Mouse (Mus musculus) kidney, postnatal 10 days (tissue): ENCODE measurements around the gene Txndc11.

Source experiments
- DNase-seq: peaks from one replicate; pipeline ENCODE4 v3.0.0; 2021; ENCODE audit warnings: mixed read lengths

The Txndc11 gene

GRCm38 (mm10) chr16:11064341-11064740 is 70.1 kb downstream of the Txndc11 start:
- no peak for DNase-seq

- DNase-seq = peak; percentile 94
Observed at GRCm38 (mm10) chr16:11062794-11063721, 71.4 kb downstream of the Txndc11 start.

DNA sequence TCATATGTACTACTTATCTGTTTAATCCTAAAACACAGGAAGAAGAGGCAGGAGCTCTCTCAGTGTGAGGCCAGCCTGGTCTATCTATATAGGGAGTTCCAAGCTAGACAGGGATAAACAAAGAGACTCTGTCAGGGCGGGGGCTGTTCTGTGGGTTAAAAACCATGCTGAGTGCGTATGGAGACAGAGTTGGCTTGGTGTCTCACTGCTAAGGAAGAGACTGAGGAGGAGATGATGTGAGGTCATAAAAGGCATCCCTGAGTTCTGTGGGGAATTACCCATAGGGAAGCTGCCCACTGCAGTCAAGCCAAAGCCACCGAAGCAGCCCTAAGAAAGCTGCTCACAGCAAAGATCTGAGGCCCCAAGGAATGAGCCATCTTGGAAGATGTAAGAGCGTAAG is 73.8 kb downstream of the Txndc11 start, which contains the start of gene Snn:
Gene Snn (plus strand): TSS at position 301 of the 400 bp plus-strand sequence.
- DNase-seq = no peak

GRCm38 (mm10) chr16:11055916-11056315 is 78.5 kb downstream of the Txndc11 start:
- DNase-seq = no peak

GRCm38 (mm10) chr16:11054871-11055270 is 79.6 kb downstream of the Txndc11 start:
- DNase-seq = no peak

DNA sequence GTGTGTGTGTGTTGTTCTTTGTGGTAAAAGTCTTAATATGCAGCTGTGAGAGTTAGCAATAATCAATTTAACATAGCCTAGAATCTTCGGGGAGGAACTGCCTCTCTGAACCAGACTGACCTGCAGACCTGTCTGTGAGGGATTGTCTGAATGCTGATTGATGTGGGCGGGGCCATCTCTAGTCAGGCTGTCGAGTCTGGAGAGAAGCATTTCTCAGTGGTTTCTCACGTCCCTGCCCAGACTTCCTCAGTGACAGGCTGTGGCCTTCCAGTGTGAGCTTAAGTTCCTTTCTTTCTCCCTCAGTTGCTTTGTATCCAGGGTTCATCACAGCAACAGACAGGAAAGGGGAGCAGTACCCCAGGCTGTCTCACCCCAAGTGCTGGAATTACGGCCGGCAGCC is 80.0 kb downstream of the Txndc11 start:
- DNase-seq = no peak

- DNase-seq = no peak
Observed at GRCm38 (mm10) chr16:11051134-11051533, 83.3 kb downstream of the Txndc11 start.

- no peak for DNase-seq
Observed at GRCm38 (mm10) chr16:11050226-11050625, 84.2 kb downstream of the Txndc11 start.

- no peak for DNase-seq
Observed at GRCm38 (mm10) chr16:11047130-11047529, 87.3 kb downstream of the Txndc11 start.

GRCm38 (mm10) chr16:11046437-11046836 is 88.0 kb downstream of the Txndc11 start:
- DNase-seq = peak; percentile 44

GRCm38 (mm10) chr16:11043239-11043638 is 91.2 kb downstream of the Txndc11 start:
- DNase-seq = no peak

DNA sequence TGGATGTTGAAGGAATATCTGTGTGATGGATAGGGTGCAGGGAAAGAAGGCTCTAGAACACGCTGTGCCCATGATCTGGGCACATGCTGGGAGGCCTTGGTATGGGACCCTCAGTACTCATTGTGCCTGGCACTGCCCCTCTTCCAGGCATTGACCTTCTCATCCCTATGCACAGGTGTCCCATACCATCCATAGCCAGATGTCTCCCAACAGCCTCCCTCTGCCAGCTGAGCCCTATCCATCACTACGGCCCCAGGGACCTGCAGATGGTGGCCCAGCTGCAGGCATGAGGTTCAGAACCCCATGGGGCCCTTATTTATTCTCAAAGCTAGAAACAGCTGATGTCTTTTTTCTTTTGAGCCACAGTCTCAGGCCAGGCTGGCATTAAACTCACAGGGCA is 93.8 kb downstream of the Txndc11 start:
- DNase-seq = no peak

DNA sequence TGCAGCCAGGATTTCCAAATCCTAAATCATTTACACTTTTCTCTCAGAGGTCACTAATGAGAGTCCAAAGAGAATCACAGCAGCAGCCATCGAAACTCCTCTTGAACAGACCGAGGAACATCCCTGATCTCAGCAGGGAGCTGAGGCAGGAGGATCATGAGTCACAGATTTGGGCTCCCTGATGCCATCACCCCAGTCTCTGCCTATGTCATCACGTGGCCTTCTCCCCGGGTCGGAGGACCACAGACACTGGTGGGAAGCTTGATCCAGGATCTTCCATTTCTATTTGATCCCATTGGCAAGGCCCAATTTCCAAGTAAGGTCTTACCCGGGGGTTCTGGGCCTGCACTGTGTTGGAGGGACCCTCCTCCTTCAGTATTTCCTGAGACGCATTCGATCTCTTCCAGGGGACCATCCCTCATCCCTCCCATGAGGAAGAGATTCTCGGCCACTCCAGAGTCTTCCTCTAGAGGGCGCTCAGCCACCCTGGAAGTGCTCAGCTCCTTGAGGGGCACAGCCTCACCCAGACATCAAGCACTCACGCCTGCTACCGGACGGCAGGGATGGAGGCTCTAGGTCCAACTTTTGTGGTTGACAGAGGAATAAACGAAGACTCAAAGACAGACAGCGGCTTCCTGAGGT is 98.5 kb downstream of the Txndc11 start:
- peak; percentile 88 for DNase-seq

- DNase-seq = no peak
Observed at GRCm38 (mm10) chr16:11035273-11035672, 99.2 kb downstream of the Txndc11 start.

GRCm38 (mm10) chr16:11034193-11034803 is 100.2 kb downstream of the Txndc11 start:
- DNase-seq = peak; percentile 94

- DNase-seq = no peak
Observed at GRCm38 (mm10) chr16:11031320-11031719, 103.1 kb downstream of the Txndc11 start.

- DNase-seq = no peak
Observed at GRCm38 (mm10) chr16:11030844-11031243, 103.6 kb downstream of the Txndc11 start.

DNA sequence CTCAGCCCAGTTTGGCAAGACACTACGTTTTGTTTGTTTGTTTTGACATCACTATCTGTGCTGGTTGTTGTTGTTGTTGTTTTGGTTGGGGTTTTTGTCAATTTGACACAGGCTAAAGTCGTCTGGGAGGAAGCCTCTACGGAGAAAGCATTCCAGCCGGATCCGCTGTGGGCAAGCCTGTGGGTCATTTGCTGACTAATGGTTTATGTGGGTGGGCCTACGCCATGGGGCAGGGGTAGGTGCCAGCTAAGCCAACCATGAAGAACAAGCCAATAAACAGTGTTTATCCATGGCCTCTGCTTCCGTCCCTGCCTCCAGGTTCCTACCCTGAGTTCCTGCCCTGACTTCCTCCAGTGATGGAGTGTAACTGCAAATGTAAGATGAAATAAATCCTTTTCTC is 106.2 kb downstream of the Txndc11 start:
- DNase-seq = no peak
